Mouse (Mus musculus) CD4-positive helper T cell, adult 2 months (primary cell): ENCODE measurements around the gene Egln1.

Experiments used
- DNase-seq: peaks from one replicate; pipeline ENCODE4 v3.0.0-alpha.2; 2012; ENCODE audit warnings: low read depth, missing footprints, low spot score

Egln1 gene

DNA sequence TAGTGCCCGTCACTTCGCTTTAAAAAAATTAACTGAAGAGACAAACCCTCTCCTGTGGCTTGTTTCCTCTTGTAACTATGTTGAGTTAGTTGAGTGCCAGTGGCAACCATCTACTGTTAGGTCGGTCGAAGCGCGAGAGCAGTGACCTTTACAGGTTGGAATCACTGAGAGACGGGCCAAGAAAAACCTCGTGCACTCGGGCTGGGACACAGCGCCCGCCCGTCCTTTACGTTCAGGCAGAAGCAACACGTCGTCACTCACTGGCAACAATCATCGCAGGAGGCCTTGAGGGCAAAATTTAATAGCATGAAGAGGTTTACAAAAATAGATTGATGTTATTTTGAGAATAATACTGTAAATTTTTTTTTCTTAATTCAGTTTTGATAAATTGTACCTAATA, 39.2 kb downstream of the Egln1 start:
- no peak for DNase-seq

DNA sequence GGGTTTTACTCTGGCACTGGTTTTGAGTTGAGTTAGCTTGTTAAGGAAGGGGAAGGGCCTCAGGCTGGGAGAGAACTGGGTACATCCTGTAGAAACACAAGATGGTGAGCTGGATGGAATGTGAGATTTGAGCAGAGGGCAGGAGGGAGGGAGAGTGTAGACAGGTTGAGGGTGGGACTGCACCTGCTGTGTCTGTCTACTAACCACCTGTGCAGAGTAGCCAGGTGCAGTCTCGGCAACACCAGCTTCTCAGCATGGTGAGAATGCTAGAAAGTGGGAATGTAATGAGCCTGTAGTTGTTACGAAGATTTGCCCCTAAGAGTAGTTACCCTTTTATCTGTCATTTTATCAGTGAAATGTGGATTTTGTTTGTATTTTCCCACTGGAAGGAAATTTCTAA, 43.6 kb downstream of the Egln1 start:
- no peak for DNase-seq

DNA sequence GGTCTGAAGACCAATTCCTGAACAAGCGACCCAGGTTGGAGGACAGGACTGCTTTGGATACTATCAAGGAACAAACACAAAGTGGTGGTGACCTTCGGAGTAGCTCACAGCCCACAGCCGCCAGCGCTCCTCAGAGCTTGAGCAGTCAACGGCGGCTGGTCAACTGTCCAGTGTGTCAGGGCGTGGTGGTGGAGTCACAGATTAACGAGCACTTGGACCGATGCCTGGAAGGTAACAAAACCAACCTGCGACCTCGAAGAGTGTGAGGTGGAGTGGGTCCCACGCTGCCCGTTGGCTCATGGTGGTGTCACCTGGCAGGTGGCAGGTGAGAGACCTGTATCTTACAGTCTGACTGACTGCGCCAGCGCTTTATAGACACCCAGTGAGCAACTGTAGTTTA, 45.9 kb downstream of the Egln1 start:
- DNase-seq: no peak

DNA sequence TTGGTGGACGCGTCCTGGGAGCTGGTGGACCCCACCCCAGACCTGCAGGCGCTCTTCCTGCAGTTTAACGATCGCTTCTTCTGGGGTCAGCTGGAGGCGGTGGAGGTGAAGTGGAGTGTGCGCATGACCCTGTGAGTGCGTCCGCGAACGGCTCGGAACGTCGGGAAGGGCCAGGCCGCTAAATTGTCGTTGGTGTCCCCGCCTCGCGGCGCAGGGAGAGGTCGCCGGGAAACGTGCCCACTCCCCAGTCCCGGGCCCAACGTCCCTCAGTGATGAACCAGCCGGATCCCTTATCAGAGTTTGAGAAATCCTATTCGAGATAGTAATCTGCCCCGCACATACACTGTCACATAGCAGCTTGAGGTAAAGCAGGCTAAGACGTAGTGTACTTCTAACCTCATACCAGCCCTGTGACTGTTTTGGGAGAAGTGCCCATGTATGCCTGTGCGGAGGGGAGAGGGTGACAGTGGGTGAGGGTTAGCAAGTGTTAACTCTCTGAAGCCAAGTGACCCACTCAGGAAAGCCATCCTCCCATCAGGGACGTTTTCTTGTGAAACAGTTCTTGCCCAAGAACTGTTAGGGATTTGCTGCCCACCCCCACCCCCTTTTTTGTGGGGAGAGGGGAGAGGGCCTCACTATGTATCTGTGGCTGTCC, 50.7 kb downstream of the Egln1 start:
- no peak for DNase-seq

DNA sequence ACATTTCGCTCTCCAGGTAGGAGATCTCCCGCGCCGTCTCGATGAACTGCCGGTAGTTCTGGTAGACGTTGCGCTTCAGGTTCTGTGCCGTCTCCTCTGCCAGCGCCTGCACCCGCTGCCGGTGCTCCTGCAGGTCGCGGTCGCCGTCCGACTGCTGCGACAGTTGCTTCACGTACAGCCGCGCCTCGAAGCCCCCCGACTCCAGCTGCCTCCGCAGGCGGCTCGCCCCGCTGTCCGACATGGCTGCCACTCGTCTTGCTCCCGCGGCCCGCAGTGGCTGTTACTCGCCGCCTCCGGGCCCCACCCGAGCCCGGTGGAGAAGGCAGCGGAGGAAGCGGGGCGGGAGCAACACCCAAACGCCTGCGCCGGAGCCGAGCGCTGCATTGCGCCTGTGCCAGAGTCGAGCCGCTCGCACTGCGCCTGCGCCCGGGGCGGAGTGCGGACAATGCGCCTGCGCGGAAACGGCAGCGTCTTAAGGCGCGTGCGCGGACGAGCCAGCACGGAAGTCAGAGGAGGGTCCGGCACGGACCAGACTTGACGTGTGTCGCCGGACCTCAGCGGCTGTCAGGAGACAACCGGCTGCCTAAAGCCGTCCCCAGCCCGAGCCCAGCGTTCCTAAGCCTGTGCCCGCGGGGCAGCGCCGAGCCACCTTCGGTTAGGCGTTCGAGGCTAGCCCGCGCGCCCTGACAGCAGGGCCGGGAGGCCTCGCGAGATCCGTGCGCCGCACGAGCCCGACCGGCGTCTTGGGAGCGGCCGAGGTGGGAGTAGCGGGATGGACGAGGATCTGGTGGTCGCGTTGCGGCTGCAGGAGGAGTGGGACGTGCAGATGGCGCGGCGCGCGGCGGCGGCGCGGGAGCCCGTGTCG, 51.5 kb downstream of the Egln1 start, which contains the start of the genes Exoc8 and Sprtn:
Exoc8 (minus strand) TSS at position 320 of the 865 bp plus-strand sequence.
Sprtn (plus strand) TSS at position 501 of the 865 bp plus-strand sequence.
- DNase-seq: peak; percentile 96

DNA sequence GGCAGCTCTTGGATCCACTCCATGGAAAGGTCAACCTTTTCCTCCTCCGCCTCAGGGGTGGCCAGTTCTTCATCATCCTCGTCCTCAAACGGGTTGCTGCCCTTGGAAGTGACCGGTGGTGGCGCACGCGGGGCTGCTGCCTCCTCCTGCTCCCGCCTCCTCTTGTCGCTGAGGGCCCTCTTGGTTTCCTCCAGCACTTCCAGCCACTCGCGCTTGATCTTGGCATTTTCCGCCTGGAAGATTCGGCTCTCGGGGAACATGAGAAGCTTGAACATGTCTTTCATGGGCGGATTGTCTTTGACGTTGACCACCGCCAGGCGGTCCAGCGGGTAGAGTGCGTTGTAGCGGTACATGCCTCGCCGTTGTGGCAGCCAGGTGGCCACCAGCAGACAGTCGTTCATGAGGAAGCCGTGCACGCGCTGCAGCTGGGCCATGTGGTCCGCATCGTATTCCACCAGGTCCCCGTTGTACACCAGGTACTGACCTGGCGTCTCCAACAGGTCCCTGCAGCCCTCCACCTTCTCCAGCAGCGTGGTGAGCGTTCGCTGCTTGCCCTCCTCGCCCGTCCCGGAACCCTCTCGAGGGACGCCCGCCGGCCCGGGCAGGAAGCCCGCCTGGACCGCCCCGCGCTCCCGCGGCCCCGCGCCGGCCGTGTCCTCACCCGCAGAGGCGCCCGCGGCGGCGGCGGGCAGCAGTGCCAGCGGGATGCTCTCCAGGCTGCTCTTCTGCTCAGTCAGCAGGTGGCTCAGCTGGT, 52.3 kb downstream of the Egln1 start:
- DNase-seq: peak; percentile 64

DNA sequence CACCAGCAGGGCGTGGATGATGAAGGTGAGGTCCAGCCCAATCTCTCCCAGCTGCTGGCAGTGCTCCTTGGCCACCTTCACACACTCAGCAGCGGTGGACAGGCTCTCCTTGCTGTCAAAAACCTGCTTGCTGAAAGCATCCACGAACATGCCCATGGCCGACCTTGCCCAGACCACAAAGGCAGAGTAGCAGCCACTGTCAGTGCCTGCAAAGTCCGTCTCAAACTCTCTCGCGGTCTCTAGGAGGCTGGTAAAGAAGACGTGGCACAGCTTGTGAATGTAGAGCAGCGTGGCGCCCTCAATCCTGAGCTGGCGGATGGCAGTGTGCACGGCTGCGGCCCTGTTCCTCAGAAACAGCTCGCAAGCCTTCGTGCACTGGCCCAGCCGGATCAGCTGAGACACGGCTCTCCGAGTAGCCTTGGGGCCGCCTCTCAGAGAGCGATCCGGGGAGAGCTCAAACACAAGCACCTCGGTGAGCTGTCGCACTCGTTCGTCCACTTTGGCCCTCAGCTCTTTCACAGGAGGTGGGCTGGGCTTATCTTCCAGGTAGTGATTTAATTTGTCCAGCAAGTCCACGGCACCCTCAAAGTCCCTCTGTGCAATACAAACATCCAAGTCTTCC, 53.0 kb downstream of the Egln1 start:
- no peak for DNase-seq

DNA sequence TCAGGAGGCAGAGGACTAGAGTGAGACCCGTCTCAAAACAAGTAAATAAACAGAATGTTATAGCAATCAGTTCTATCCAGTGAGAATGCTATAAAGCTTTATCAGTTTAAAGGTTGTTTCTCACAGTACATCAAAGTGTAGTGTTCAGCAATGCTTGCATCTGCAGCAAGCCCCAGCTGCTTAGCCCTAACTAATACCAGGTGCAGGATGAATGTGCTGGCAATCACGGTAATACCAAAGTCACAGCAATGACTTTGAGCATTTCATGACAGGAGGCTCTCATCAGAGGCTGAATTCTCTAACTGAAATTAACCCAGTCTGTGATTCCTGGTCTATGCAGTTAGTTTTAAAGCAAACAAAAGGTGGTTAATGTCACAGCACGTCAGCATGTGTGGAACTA, 56.5 kb downstream of the Egln1 start:
- DNase-seq: no peak

DNA sequence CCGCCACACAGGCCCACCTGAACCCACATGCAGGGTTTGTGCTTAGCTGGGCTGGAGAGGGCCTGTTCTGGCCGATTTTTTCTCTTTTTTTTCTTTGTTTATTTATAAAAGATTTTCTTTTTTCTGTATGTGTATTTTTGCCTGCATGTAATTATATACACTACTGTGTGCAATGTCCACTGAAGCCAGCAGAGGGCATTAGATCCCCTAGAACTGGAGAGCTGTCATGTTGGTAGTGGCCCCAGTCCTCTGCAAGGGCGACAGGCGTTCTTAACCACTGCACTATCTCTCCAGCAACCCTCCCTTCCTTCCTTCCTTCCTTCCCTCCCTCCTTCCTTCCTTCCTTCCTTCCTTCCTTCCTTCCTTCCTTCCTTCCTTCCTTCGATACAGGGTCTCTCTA, 60.7 kb downstream of the Egln1 start:
- DNase-seq: no peak

DNA sequence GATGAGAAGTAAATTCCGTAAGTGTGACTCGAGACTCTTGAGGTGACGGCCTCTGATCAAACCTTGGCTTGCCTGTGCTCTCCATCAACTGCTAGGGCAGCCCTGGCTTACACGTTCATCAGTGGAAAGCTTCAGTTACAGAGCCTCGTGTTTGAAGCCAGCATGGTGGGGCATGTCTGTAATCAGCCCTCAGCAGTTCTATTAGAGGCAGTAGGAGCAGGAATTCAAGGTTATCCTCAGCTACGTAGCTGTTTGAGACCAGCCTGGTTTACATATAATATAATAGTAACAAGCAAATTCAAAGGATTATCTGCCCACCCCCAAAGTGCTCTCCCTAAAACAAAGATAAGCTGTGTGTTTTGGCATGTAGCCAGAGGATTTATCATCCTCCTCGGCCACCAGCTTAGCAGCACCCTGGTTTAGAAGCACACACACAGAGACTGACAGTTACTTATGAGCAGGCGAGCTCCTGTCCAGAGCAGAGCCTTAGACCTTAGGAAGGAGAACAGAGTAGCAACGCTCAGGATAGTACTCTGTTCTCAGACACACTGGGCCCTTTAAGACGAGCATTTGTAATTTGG, 70.1 kb downstream of the Egln1 start:
- no peak for DNase-seq

DNA sequence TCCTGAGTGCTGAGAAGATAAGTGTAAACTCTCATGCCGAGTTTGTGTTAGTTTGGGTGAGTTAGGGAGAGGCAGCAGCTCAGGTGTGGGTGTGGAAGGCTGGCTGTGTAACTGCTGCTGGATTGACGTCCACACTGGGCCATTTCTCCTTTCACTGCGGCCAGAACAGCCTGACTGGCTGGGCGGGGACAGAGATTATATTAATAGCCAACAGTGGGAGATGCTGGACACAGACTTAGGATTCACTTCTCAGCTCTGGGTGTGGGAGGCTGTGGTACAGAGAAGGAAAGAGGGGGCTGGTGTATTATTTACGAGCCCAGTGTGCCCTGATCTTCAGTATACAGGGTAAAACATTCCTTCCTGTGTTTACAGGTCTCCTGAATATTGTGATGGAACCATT, 71.0 kb downstream of the Egln1 start:
- DNase-seq: no peak

DNA sequence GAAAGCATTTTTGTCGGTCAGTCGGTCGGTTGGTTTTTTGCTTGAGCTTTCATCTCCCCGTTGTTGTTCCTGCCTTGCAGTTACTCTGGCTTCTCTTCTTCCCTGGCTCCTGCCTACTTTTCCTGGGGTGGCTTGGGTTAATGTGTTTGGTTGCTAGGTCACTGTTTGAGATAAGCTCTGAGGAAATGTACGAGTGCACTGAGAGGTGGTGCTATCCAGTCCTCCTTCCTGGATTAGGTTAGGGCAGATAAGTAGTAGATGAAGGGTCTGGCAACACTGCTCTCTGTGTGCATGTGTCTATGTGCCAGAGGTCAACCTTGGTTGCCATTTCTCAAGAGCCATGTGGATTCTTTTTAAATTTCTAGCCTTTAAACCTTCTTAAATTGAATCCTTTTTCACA, 76.4 kb downstream of the Egln1 start:
- DNase-seq: no peak

DNA sequence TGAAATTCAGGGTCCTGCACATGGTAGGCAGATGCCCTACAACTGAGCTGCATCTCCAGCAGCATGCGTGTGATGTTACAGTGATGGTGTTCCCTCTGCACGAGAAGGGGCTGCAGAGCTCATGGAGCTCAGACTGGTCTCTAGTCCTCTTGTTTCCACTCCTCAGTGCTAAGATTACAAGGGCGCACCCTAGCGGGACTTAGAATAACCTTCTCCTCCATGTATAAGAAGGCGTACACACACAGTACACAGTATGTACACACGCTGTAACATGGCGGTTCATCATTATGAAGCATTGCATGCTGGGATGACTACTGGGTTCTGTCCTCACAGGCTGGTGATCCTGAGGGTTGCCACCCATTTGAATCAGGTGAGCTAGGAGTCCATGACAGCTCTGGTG, 77.0 kb downstream of the Egln1 start:
- DNase-seq: no peak

DNA sequence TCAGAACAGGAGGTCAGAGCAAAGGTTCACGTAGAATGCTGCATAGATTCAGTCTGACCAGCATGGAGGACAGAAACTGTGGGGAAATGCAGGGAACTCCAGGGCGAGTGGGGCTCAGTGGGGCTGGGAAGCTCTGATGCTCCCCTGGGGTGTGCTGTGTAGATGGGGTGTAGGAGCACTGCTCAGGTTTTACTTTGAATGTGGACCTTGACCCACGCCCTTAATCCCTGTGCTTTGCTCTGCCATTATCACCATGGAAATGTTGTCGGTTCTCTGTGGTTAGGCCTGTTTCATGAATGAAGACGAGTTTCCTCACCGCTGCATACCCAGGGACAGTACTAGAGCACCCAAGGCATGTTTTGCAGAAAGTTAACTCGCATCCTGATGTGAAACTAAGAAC, 77.7 kb downstream of the Egln1 start:
- no peak for DNase-seq

DNA sequence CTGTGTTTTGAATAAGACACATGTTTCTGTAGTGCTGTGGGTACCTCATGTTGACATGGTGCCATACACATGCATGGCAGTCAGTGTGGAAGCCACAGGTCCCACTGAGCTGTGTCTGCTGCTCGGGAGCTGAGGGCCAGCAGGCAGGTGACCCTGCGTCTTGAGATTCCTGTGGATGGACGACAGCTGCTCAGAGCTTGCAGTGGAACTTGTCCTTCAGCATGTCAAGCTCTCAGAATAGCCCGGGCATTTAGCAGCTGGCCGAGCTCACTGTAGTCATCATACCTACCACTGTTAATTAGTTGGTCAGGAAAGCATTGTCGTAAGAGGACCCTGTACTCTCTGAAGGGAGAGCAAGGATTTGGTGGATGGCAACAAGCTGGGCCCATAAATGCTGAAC, 79.4 kb downstream of the Egln1 start:
- no peak for DNase-seq

DNA sequence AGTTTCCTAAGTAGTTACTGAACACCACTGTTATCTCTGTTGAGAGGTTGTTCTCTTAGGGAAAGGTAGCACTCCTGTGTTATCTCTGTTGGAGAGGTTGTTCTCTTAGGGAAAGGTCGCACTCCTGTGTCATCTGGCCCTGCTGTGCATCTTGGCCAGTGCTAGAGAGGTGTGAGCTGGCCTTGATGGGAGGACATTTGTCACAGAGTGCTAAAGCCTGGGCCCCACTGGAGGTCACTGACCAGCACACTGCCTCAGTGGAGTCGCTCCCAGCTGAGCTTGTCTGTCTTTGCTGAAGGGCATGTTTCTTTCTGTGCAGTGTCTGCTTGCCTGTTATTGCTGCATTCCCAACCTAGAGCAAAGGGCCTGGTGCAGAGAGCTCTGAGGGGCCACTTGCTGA, 82.0 kb downstream of the Egln1 start:
- no peak for DNase-seq

DNA sequence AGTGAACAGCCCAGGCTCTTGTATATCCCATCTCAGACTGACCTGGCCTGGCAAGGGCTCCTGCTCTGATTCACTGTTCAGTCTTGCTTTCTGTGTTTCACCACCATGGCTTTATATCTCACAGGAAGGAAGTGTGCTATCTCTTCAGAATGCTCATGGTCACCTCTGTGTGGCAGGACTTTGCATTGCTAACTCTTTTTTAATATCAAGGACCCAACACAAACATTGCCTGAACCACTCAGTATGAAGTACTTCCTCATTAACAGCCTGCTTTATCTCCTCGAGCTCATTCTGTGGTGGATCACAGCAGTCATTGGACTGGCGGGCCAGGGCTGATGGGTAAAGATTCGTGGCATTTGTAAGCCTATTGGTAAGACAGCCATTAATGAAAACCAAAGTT, 82.5 kb downstream of the Egln1 start:
- no peak for DNase-seq

DNA sequence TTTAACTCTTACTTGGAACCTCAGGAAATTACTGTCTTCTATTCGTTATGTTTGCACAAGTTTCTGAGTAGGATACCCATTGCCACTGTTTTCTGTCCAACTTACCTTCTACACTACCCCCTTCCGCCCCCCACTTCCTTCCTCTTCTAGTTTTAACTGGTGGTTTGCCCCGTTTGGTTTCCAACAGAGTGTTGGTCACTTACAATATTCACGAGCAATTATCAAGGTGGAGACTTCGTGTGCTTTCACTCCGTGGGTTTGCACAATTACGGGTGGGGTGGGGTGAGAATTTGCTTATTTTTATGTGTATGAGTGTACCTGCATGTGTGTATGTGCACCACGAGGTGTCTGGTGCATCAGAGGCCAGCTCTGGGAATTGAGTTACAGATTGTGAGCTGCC, 85.4 kb downstream of the Egln1 start:
- peak; percentile 34 for DNase-seq

DNA sequence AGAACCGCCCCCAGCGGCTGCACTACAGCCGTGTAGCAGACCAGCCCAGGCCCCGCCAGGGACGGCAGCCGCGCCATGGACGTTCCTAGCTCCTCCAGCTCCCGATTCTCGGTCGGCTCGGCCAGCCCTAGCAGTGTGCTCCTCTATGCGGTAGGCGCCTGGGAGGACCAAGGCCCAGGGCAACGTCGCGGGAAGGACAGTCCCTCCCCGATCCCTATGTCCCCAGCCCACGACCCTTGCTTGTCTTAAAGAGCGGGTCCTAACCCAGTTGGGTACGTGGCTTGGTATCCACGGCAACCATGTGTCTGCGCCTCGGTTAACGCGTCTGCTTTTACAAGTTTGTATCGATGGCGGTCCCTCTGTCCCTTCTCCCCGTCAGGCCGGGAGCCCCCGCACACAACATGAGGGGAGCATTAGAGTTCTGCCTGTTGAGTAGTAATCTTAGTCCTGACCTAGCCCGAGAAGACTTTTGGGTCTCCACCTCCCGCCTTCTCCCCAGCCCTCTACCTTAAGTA, 85.9 kb downstream of the Egln1 start:
- no peak for DNase-seq

DNA sequence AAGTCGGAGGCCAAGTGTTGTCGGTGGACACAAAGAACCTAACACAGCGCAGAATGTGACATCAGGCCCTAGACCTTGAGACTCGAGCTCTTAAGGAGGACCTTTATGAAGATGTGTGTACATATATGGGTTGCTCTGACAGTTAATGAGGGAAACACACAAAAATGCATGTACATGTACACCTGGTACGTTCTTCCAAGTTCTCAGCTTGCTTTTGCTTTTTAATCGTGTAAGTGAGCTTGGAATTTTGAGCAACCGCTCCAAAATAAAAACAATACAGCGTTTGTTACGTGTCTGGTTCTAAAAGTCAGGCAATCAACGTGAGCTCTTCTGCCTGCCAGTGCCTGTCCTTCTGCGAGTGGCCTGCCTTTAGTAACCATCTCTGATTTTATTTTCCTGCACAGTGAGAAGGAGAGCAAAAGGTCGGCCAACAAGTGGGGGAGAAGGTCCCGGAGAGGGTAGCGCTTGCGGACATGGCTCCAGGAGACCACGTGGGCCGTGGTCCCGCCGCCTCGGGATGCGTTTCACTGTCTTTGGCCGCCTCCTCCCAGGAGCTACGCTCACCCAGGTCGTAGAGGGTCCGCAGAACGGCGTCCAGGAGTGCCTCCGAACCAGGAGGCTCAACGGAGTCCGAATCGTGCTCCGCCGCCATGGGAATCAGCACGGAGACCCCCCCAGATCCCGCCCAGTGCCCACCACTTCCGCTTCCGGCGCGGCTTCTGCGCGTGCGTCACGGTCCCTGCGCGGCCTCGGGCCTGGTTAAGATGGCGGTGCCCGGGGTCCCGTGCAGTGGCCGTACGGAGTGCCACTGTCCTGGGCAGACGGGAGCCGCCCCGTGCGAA, 86.6 kb downstream of the Egln1 start, which contains the start of the genes Gnpat and 2810004N23Rik:
Gnpat (plus strand) TSS at position 713 of the 842 bp plus-strand sequence.
2810004N23Rik (minus strand) TSS at position 800 of the 842 bp plus-strand sequence.
- peak; percentile 93 for DNase-seq
